Mouse (Mus musculus) kidney, embryonic 16.5 days (tissue): ENCODE measurements around the gene Ispd. TPM values are rescaled to one million over a fixed set of nuclear protein-coding genes. Genes with fewer than 3 reads are reported as not detected.

Source experiments
- ATAC-seq: fragments of 200-750 bp; cut with Nextera tagmentation; 2 replicates; pipeline ENCODE4 v1.8.0; 2017; ENCODE audit warnings: moderate TSS enrichment; ENCODE audit not compliant: low FRiP score, low TSS enrichment
- H3K27ac ChIP-seq: fragments of 300-500 bp; sonication (generic); 2 replicates; pipeline ENCODE4 v1.5.1; 2014; ENCODE audit warnings: low read length
- H3K27me3 ChIP-seq: fragments of 300-500 bp; sonication (generic); 2 replicates; pipeline ENCODE4 v1.6.1; 2014; ENCODE audit warnings: low read length, control low read depth, mixed read lengths; ENCODE audit not compliant: insufficient read depth
- H3K36me3 ChIP-seq: fragments of 300-500 bp; sonication (generic); 2 replicates; pipeline ENCODE4 v1.6.1; 2014; ENCODE audit warnings: low read length, control low read depth, mixed read lengths; ENCODE audit not compliant: insufficient read depth
- H3K4me1 ChIP-seq: fragments of 300-500 bp; sonication (generic); 2 replicates; pipeline ENCODE4 v1.6.1; 2014; ENCODE audit warnings: low read length, control low read depth, mixed read lengths; ENCODE audit not compliant: insufficient read depth
- H3K4me2 ChIP-seq: fragments of 300-500 bp; sonication (generic); replicated peaks from 2 replicates; pipeline ENCODE4 v1.6.1; 2014; ENCODE audit warnings: low read depth, low read length
- H3K4me3 ChIP-seq: fragments of 300-500 bp; sonication (generic); 2 replicates; pipeline ENCODE4 v1.5.1; 2014; ENCODE audit warnings: mild to moderate bottlenecking, low read length
- H3K9ac ChIP-seq: fragments of 300-500 bp; sonication (generic); replicated peaks from 2 replicates; pipeline ENCODE4 v1.6.1; 2014; ENCODE audit warnings: low read length
- H3K9me3 ChIP-seq: fragments of 300-500 bp; sonication (generic); 2 replicates; pipeline ENCODE4 v1.6.1; 2016; ENCODE audit warnings: low read length, control low read depth
- WGBS: fragments of 180-500 bp; shearing (Covaris S2); extraction: QIAGEN DNeasy Blood & Tissue Kit; methylation state at CpG from one replicate; pipeline ENCODE4 v1.1.7; 2014; 5-methylcytosine and 5-hydroxymethylcytosine counted together
- polyA plus RNA-seq: library from polyadenylated mRNA; unstranded; fragments of >200 nt; fragmentation: Nextera tagmentation; extraction: Ambion mirVana; gene quantifications from 2 replicates; pipeline ENCODE4 v1.2.1, GENCODE M21; 2015

Ispd gene
- polyA plus RNA-seq, 1 experiment from 2014 or later = 17.2 TPM

GRCm38 (mm10) chr12:36717526-36717925 is 336.3 kb downstream of the Ispd start:
- WGBS = 16% methylated on average over 5 of the region's 5 CpGs
- H3K27ac ChIP-seq = no peak overlapping the region
- H3K36me3 ChIP-seq = no peaks in the 10 kb centered on the region
- H3K9me3 ChIP-seq = no peaks in the 10 kb centered on the region
- H3K4me1 ChIP-seq = peaks cover 8% of the 10 kb centered on the region
- H3K4me2 ChIP-seq = no peak overlapping the region; the same call in 1 of the 2 replicates
- H3K9ac ChIP-seq = no peak overlapping the region
- no peaks in the 10 kb centered on the region for H3K27me3 ChIP-seq
- 0 out of 2 replicates have a peak, but pooled peaks have one; percentile 31 for ATAC-seq
- no peak overlapping the region for H3K4me3 ChIP-seq

- H3K36me3 ChIP-seq = no peaks in the 10 kb centered on the region
- WGBS = 42% methylated on average over 2 of the region's 2 CpGs
- no peak overlapping the region for H3K9ac ChIP-seq
- no peak overlapping the region for H3K4me3 ChIP-seq
- no peak for ATAC-seq
- peaks cover 8% of the 10 kb centered on the region for H3K4me1 ChIP-seq
- no peak overlapping the region for H3K27ac ChIP-seq
- H3K4me2 ChIP-seq = peak overlapping the region; percentile 27; the same call in 1 of the 2 replicates
- no peaks in the 10 kb centered on the region for H3K27me3 ChIP-seq
- no peaks in the 10 kb centered on the region for H3K9me3 ChIP-seq
Observed at GRCm38 (mm10) chr12:36718417-36718816, 337.2 kb downstream of the Ispd start.

GRCm38 (mm10) chr12:36719074-36719473 is 337.8 kb downstream of the Ispd start:
- 45% methylated on average over 3 of the region's 3 CpGs for WGBS
- Histone ChIP-seq H3K4me3 (no peak overlapping the region), H3K4me2 (no peak overlapping the region), H3K9me3 (no peaks in the 10 kb centered on the region), H3K27me3 (no peaks in the 10 kb centered on the region), H3K4me1 (peaks cover 8% of the 10 kb centered on the region), H3K36me3 (no peaks in the 10 kb centered on the region), H3K9ac (no peak overlapping the region), H3K27ac (no peak overlapping the region)
- no peak for ATAC-seq

GRCm38 (mm10) chr12:36720779-36721178 is 339.5 kb downstream of the Ispd start:
- Histone ChIP-seq H3K4me2 (no peak overlapping the region), H3K9me3 (no peaks in the 10 kb centered on the region), H3K27me3 (no peaks in the 10 kb centered on the region), H3K9ac (no peak overlapping the region), H3K36me3 (no peaks in the 10 kb centered on the region), H3K27ac (no peak overlapping the region), H3K4me1 (peaks cover 8% of the 10 kb centered on the region), H3K4me3 (no peak overlapping the region)
- WGBS = 82% methylated on average over 3 of the region's 3 CpGs
- ATAC-seq = no peak

- WGBS = 50% methylated on average over 6 of the region's 6 CpGs
- ATAC-seq = no peak
- no peak overlapping the region for H3K4me3 ChIP-seq
Observed at GRCm38 (mm10) chr12:36721223-36721622, 340.0 kb downstream of the Ispd start.

GRCm38 (mm10) chr12:36722754-36723153 is 341.5 kb downstream of the Ispd start:
- H3K4me2 ChIP-seq = no peak overlapping the region
- H3K9ac ChIP-seq = no peak overlapping the region
- H3K9me3 ChIP-seq = no peaks in the 10 kb centered on the region
- H3K27me3 ChIP-seq = no peaks in the 10 kb centered on the region
- H3K36me3 ChIP-seq = no peaks in the 10 kb centered on the region
- H3K4me3 ChIP-seq = no peak overlapping the region
- 65% methylated on average over 6 of the region's 6 CpGs for WGBS
- peaks cover 7% of the 10 kb centered on the region for H3K4me1 ChIP-seq
- H3K27ac ChIP-seq = no peak overlapping the region
- no peak for ATAC-seq

More at GRCm38 (mm10) chr12:36721223-36721622, 340.0 kb downstream of the Ispd start:
- no peaks in the 10 kb centered on the region for H3K9me3 ChIP-seq
- no peak overlapping the region for H3K9ac ChIP-seq
- no peaks in the 10 kb centered on the region for H3K27me3 ChIP-seq
- peaks cover 8% of the 10 kb centered on the region for H3K4me1 ChIP-seq
- no peak overlapping the region for H3K27ac ChIP-seq
- H3K36me3 ChIP-seq = no peaks in the 10 kb centered on the region
- no peak overlapping the region for H3K4me2 ChIP-seq

GRCm38 (mm10) chr12:36723302-36723701 is 342.1 kb downstream of the Ispd start:
- no peak overlapping the region for H3K27ac ChIP-seq
- ATAC-seq = no peak
- no peaks in the 10 kb centered on the region for H3K36me3 ChIP-seq
- no peak overlapping the region for H3K9ac ChIP-seq
- 80% methylated on average over 3 of the region's 3 CpGs for WGBS
- no peaks in the 10 kb centered on the region for H3K9me3 ChIP-seq
- H3K4me3 ChIP-seq = no peak overlapping the region
- H3K27me3 ChIP-seq = no peaks in the 10 kb centered on the region
- H3K4me2 ChIP-seq = no peak overlapping the region
- H3K4me1 ChIP-seq = peaks cover 2% of the 10 kb centered on the region

GRCm38 (mm10) chr12:36724297-36724696 is 343.0 kb downstream of the Ispd start:
- WGBS = 76% methylated on average over 4 of the region's 4 CpGs
- Histone ChIP-seq H3K27me3 (no peaks in the 10 kb centered on the region), H3K36me3 (no peaks in the 10 kb centered on the region), H3K27ac (no peak overlapping the region), H3K9me3 (no peaks in the 10 kb centered on the region), H3K4me1 (no peaks in the 10 kb centered on the region), H3K4me2 (no peak overlapping the region), H3K4me3 (no peak overlapping the region), H3K9ac (no peak overlapping the region)
- no peak for ATAC-seq

GRCm38 (mm10) chr12:36725250-36725649 is 344.0 kb downstream of the Ispd start:
- Histone ChIP-seq H3K4me3 (no peak overlapping the region), H3K27me3 (no peaks in the 10 kb centered on the region), H3K36me3 (no peaks in the 10 kb centered on the region), H3K4me2 (no peak overlapping the region), H3K27ac (no peak overlapping the region), H3K4me1 (no peaks in the 10 kb centered on the region), H3K9ac (no peak overlapping the region), H3K9me3 (no peaks in the 10 kb centered on the region)
- 86% methylated on average over 3 of the region's 3 CpGs for WGBS
- no peak for ATAC-seq

GRCm38 (mm10) chr12:36726026-36726425 is 344.8 kb downstream of the Ispd start:
- WGBS = 29% methylated on average over 1 of the region's 1 CpGs
- no peak overlapping the region for H3K4me2 ChIP-seq
- ATAC-seq = peak; percentile 84; the same call in 1 of the 2 replicates

More at GRCm38 (mm10) chr12:36726026-36726425, 344.8 kb downstream of the Ispd start:
- Histone ChIP-seq H3K9me3 (no peaks in the 10 kb centered on the region), H3K27ac (no peak overlapping the region), H3K4me1 (no peaks in the 10 kb centered on the region), H3K36me3 (no peaks in the 10 kb centered on the region), H3K27me3 (no peaks in the 10 kb centered on the region), H3K4me3 (no peak overlapping the region), H3K9ac (no peak overlapping the region)
